Mouse (Mus musculus): ENCODE measurements around the gene Tspyl1.
A peak's percentile ranks its signal among the peaks of the same experiment; 100 is the strongest.

Gene Tspyl1

DNA sequence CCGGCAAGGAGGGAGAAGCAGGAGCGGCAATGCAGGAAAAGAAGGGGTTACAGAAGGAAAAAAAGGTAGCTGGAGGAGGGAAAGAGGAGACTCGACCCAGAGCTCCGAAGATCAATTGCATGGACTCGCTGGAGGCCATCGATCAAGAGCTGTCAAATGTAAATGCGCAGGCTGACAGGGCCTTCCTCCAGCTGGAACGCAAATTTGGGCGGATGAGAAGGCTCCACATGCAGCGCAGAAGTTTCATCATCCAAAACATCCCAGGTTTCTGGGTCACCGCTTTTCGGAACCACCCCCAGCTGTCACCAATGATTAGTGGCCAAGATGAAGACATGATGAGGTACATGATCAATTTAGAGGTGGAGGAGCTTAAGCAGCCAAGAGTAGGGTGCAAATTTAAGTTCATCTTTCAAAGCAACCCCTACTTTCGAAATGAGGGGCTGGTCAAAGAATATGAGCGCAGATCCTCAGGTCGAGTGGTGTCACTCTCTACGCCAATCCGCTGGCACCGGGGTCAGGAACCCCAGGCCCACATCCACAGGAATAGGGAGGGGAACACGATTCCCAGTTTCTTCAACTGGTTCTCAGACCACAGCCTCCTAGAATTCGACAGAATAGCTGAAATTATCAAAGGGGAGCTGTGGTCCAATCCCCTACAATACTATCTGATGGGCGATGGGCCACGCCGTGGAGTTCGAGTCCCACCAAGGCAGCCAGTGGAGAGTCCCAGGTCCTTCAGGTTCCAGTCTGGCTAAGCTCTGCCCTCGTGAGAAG is 16.2 kb downstream of the Tspyl1 start:
- no peak for DNase-seq (ENCODE audit: low read depth, low spot score)

GRCm38 (mm10) chr10:34300368-34300767 is 18.4 kb downstream of the Tspyl1 start:
- DNase-seq (ENCODE audit: low read depth, low spot score), result no peak

DNA sequence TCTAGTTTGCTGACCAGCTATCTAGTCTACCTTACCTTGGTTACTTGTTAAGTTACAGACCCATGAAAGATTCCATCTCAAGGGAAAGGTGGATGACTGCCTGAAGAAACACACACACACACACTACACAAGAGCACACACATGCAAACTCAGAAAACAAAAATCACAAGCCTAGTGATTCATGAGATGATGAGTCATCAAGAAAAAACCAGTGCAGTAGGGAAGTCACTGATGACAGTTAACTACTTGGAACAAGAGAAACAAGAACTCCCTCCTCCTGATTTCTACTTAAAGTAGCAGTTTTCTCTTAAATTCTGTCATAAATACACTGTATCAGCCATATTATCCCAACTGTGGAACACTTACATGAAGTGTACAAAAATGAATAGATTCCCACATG is 25.1 kb downstream of the Tspyl1 start:
- DNase-seq (ENCODE audit: low read depth, low spot score), result no peak

- DNase-seq (ENCODE audit: low read depth, low spot score), result no peak
These were observed 28.1 kb downstream of the Tspyl1 start for GRCm38 (mm10) chr10:34309915-34310685.

DNA sequence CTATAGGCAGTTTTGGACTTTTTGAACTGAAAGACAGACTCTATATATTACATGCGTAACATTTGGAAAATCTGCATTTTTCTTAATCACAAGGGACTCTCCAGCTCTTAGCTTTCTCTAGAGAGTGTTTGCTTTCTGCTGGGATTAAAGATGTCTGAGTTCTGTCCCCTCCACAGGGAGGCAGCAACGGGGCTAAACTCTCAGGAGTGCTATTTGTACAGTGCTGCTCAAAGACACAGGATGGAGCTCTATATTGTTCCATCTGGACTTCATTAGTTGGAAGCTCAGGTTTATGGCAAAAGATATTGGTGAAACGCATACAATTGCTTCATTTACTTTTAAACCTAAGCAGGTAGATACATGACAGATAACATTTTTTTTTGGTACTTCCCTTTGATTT is 30.5 kb downstream of the Tspyl1 start:
- DNase-seq (ENCODE audit: low read depth, low spot score), result no peak

DNA sequence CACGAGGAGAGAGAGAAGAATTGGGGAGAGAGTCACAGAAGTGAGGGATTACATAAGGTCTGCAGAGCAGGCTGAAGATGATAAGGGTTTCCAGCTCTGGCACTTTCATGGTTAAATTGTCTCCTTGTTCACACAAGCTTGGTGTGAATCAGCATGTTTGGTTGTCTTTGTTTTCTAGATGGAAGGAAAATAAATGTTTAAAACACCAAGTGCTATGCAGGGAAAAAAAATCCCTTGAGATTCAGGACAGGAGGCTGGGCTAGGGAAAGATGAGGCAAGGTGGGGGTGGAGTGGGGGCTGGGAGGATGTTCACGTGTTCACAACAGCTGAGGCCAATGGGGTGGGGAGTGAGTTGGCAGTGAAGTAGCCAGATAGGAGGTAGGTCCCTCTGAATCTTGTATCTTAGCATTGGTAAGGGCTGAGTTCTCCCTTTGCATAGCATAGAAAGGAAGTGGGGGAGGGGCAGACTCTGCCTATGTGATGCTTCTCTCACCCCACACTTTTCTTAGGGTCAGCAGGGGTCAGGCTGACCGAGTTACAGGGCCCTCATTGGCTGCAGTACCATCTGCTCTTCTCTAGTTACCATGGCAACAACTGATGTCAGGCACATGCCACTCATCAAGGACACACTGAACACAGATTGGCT is 34.7 kb downstream of the Tspyl1 start:
- peak; percentile 34 for DNase-seq (ENCODE audit: low read depth, low spot score)

- DNase-seq (ENCODE audit: low read depth, low spot score), result no peak
These were observed 35.2 kb downstream of the Tspyl1 start for GRCm38 (mm10) chr10:34317217-34317606.

DNA sequence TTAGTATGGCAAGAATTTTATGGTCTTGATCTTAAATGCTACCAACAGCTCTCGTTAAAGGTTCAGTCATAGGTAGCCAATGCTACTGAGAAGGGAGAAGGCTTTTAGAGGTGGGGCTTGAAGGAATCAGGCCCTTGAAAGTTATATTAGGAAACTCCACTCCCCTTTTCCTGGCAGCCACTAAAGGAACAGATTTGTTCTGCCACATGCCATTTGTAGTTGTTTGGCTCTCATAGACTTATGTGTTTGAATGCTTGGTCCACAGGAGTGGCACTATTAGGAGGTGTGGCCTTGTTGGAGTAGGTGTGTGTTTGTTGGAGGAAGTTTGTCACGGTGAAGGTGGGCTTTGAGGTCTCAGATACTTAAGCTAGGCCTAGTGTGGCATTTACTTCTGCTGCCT is 38.8 kb downstream of the Tspyl1 start:
- no peak for DNase-seq (ENCODE audit: low read depth, low spot score)

GRCm38 (mm10) chr10:34326701-34327100 is 44.7 kb downstream of the Tspyl1 start:
- no peak for DNase-seq (ENCODE audit: low read depth, low spot score)

DNA sequence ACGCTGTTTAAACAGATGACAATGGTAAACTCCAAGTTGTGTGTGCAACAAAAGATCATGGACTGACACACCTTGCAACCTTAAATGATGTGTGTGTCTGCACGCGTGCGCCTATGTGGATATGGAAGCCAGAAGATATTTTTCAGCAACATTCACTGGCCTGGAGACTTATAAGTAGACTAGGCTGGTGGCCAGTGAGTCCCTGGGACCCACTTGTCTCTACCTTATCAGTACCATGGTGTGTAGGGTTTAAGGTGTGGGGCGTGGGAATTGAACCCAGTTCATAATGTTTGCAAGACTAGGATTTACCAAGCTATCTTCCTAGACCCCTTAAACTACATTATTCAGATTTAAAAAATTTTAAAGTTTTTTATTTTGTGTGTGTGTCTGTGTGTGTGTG is 45.2 kb downstream of the Tspyl1 start:
- DNase-seq (ENCODE audit: low read depth, low spot score), result no peak

DNA sequence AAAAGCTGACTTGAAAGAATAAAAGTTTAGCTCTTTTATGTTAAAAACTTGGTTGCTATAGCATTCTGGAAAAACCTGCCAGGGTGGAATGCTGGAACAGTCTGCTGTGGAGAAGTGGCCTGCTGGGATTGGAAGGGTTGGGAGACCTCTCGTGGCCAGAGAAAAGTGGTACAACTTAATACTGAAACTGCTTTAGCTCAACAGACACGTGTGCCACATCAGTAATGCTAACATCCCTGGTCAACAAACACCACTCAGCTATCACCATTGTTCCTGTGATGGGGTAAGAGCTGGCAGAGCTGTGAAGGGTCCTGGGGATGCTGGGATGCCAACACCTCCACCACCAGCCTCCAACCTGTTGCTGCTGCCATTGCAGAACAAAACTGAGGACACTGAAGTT is 46.3 kb downstream of the Tspyl1 start:
- DNase-seq (ENCODE audit: low read depth, low spot score), result peak; percentile 71
